Mouse (Mus musculus): ENCODE results near the gene Pcnx3. TPM values are rescaled to one million over a fixed set of nuclear protein-coding genes. Genes with fewer than 3 reads are reported as not detected.
A peak's percentile ranks its signal among the peaks of the same experiment; 100 is the strongest.

Gene Pcnx3
- polyA plus RNA-seq, 1 experiment: 71.8 TPM

DNA sequence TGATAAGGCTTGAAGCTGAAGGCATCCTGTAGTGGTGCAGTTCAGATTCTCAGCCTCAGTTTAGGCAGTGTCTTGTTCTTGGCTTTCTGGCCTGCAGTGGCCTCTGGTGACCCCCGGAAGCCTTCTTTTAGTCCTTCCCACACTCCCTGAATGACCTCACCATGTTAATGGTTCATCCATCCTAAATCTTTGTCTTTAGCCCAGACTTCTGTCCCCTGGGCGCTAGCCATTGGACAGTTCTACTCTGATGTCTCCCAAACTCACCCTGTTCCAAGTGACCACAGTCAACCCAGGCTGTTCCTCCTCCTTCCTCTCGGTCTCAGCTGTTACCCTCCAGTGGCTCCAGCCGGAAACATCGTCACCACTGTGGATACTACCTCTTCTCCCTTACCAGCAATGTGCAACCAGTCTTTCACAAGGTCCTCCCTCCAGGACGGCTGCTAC, 39.4 kb downstream of the Pcnx3 start:
- WGBS: 45% methylated on average over 6 of the region's 6 CpGs
- DNase-seq (ENCODE audit: low read depth, low spot score): no peak

- 4% methylated on average over 26 of the region's 26 CpGs for WGBS
- peak; percentile 35 for DNase-seq (ENCODE audit: low read depth, low spot score)
Measured at GRCm38 (mm10) chr19:5648401-5649297, 40.1 kb downstream of the Pcnx3 start.

DNA sequence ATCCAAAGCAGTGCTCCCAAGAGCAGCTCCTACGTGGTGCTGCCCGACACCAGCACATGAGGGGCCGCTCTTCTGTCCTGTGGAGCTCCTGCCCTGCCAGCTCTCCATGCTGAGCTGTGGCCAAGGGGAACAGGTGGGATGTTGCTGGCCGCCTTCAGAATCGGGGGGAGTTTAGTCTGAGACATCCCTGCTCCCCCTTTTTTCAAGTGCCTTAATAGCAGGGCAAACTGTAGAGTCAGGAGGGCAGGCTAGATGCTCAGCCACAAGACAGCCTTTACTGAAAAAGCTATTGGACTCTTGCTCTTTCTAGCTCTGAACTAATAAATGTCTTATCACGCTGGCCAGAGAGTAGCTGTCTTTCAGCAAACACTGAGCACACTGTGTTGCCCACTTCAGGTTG, 40.9 kb downstream of the Pcnx3 start:
- WGBS: 90% methylated on average over 6 of the region's 6 CpGs
- DNase-seq (ENCODE audit: low read depth, low spot score): no peak

- no peak for DNase-seq (ENCODE audit: low read depth, low spot score)
- WGBS: 89% methylated on average over 8 of the region's 8 CpGs
Measured at GRCm38 (mm10) chr19:5646731-5647330, 41.9 kb downstream of the Pcnx3 start.

DNA sequence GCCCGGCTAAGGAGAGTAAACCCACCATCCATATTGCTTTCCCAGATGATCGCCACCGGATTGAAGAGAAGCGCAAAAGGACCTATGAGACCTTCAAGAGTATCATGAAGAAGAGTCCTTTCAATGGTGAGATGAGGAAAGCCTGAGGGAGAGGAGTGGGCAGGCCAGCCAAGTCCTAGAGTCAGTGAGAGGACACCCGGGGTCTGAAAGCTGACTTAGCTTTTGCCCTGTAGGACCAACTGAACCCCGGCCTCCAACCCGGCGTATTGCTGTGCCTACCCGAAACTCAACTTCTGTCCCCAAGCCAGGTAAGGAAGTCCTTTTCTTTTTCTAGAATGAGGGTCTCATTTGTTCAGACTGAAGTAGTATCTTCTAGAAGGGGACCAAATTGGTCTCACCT, 43.4 kb downstream of the Pcnx3 start:
- DNase-seq (ENCODE audit: low read depth, low spot score): no peak

GRCm38 (mm10) chr19:5641641-5642040, 47.1 kb downstream of the Pcnx3 start:
- no peak for DNase-seq (ENCODE audit: low read depth, low spot score)
- 89% methylated on average over 8 of the region's 8 CpGs for WGBS

More for the DNA sequence above, 43.4 kb downstream of the Pcnx3 start:
- WGBS: 95% methylated on average over 9 of the region's 9 CpGs

DNA sequence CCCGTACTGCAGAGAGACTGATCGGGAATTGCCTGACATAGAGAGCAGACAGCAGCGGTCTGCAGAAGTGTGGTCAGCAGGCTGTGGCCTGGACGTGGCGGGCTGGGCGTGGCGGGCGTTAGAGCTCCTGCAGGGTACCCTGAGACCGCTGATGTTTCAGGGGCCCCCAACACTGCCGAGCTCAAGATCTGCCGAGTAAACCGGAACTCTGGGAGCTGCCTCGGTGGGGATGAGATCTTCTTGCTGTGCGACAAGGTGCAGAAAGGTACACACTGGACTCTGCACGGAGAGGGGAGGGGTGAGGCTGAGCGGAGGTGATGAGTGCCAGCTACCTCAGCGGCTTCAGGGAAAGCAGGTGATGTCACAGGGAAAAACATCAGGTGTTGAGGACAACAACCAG, 47.7 kb downstream of the Pcnx3 start:
- 91% methylated on average over 17 of the region's 17 CpGs for WGBS
- no peak for DNase-seq (ENCODE audit: low read depth, low spot score)

GRCm38 (mm10) chr19:5640339-5640738, 48.4 kb downstream of the Pcnx3 start:
- WGBS: 87% methylated on average over 9 of the region's 9 CpGs
- DNase-seq (ENCODE audit: low read depth, low spot score): no peak

DNA sequence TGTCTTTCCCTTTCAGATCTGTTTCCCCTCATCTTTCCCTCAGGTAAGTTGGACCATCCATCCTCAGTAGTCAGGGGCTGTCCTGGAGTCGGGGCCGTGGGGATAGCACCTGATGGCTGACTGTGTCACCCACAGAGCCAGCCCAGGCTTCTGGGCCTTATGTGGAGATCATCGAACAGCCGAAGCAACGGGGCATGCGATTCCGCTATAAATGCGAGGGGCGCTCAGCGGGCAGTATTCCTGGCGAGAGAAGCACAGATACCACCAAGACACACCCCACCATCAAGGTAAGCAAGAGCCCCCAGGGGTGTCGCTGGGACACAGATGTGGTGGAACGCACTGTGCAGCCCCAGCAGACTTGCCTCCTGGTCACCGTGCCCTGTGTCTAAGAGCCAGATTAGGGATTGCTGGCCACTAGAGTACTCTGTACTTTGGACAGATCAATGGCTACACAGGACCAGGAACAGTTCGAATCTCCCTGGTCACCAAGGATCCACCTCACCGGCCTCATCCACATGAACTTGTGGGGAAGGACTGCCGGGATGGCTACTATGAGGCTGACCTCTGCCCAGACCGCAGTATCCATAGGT, 50.2 kb downstream of the Pcnx3 start:
- DNase-seq (ENCODE audit: low read depth, low spot score): no peak
- WGBS: 86% methylated on average over 18 of the region's 18 CpGs

DNA sequence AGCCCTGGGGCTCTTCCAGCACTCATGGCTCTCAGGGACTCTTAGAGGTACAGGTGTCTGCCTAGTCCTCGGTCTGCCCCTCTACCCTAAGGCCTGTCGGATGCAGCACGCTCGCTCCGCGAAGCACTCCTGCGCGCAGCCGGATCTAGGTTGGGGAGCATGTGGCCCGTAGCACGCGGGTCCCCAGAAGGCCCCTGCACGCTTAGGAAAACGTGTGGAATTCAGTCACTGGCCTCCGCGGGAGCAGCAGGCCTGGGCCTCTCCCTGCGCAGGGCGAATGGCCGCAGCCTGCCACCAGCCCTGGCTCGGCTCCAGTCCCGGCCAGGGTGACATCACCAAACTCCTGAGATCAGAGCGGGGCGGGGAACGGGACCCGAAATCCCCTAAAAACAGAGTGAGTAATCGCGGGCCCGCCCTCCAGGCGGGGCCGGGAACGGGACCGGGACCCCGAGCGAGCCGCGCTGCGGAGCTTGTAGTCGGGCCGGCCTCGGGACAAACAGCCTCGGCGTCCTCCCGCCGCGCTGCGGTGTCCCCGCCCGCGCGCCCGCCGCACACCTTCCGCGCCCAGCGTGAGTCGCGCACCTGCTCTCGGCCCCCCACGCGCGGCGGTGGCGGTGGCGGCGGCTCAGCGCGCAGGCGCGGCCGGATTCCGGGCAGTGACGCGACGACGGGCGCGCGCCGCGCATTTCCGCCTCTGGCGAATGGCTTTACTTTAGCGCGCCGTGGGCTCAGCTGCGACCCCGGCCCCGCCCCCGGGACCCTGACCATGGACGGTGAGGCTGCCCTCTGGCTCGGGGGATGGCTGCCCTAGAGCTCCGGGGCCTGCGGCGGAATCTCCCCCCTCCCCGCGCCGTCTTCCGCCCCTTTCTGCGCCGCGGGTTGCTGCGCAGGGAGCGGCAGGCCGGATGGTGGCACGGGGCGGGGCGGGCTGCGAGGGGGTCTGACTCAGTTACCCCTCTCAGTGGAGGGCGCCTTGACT, 51.4 kb downstream of the Pcnx3 start, which contains the start of gene Rela:
Gene Rela, plus strand, starts transcription at position 415 of the 979 bp plus-strand sequence.
- under 1% methylated on average over 109 of the region's 109 CpGs for WGBS
- DNase-seq (ENCODE audit: low read depth, low spot score): peak; percentile 73

- DNase-seq (ENCODE audit: low read depth, low spot score): peak; percentile 51
Measured at GRCm38 (mm10) chr19:5636571-5637041, 52.1 kb downstream of the Pcnx3 start.

GRCm38 (mm10) chr19:5636036-5636570, 52.6 kb downstream of the Pcnx3 start:
- no peak for DNase-seq (ENCODE audit: low read depth, low spot score)
- 42% methylated on average over 7 of the region's 7 CpGs for WGBS

More at GRCm38 (mm10) chr19:5636571-5637041, 52.1 kb downstream of the Pcnx3 start:
- 10% methylated on average over 12 of the region's 12 CpGs for WGBS

- DNase-seq (ENCODE audit: low read depth, low spot score): no peak
- 88% methylated on average over 9 of the region's 9 CpGs for WGBS
Measured at GRCm38 (mm10) chr19:5632120-5632519, 56.6 kb downstream of the Pcnx3 start.

DNA sequence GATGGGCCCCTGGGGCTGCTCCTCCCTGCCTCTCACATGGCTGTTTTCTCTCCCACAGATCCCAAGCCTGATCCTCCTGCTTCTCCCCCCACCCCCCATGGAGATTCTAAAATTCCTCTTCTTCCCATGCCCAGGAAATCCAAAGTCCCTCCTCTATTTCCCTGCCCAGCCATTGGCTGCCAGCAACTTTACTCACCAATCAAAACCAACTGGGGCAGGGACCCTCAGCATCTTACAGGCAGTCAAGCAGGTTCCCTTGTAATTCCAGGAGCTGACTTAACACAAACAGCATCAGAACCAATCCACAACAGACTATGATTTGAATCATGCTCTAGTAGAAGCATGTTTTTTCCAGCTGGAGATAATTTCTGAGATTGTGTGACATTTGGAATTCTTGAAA, 58.8 kb downstream of the Pcnx3 start:
- DNase-seq (ENCODE audit: low read depth, low spot score): no peak

DNA sequence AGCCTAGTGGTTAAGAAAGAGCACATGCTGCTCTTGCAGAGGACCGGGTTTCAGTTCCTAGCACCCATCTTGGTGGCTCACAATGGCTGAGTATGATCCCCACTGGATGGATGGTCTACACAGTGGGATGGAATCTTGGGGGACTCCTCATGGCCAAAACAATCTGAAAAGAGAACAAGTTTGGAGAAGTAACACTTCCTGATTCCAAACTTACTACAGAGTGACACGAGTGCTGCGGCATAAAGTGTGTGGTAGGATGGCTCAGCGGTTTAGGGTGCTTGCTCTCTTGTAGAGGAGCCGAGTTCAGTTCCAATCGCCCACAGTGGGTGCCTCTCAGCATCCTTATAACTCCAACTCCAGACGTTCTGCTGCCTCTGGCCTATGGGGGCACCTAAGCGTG, 63.4 kb downstream of the Pcnx3 start:
- no peak for DNase-seq (ENCODE audit: low read depth, low spot score)
- WGBS: 77% methylated on average over 8 of the region's 8 CpGs

GRCm38 (mm10) chr19:5621884-5622283, 66.8 kb downstream of the Pcnx3 start:
- WGBS: 76% methylated on average over 5 of the region's 5 CpGs
- no peak for DNase-seq (ENCODE audit: low read depth, low spot score)

- no peak for DNase-seq (ENCODE audit: low read depth, low spot score)
- 83% methylated on average over 4 of the region's 4 CpGs for WGBS
Measured at GRCm38 (mm10) chr19:5620007-5620406, 68.7 kb downstream of the Pcnx3 start.

- DNase-seq (ENCODE audit: low read depth, low spot score): peak; percentile 87
- WGBS: 14% methylated on average over 2 of the region's 2 CpGs
Measured at GRCm38 (mm10) chr19:5614953-5615352, 73.8 kb downstream of the Pcnx3 start.
